Mouse (Mus musculus) lung, postnatal 0 days (tissue): ENCODE measurements around the gene Dock10. TPM values are rescaled to one million over a fixed set of nuclear protein-coding genes. Genes with fewer than 3 reads are reported as not detected.

ENCODE experiments used
- ATAC-seq: fragments of 200-750 bp; cut with Nextera tagmentation; 2 replicates; pipeline ENCODE4 v1.8.0; 2017; ENCODE audit warnings: moderate library complexity
- DNase-seq: peaks from one replicate; pipeline ENCODE4 v3.0.0-alpha.2; 2016; ENCODE audit warnings: low spot score
- H3K27ac ChIP-seq: fragments of 300-500 bp; sonication (generic); 2 replicates; pipeline ENCODE4 v1.5.1; 2014; ENCODE audit warnings: antibody characterized with exemption, mild to moderate bottlenecking, low read length, mixed read lengths
- H3K27me3 ChIP-seq: fragments of 300-500 bp; sonication (generic); replicated peaks from 2 replicates; pipeline ENCODE4 v1.6.1; 2014; ENCODE audit warnings: low read length, mixed read lengths; ENCODE audit not compliant: insufficient read depth
- H3K36me3 ChIP-seq: fragments of 300-500 bp; sonication (generic); 2 replicates; pipeline ENCODE4 v1.6.1; 2014; ENCODE audit warnings: low read length, mixed read lengths; ENCODE audit not compliant: insufficient read depth
- H3K4me1 ChIP-seq: fragments of 300-500 bp; sonication (generic); 2 replicates; pipeline ENCODE4 v1.6.1; 2014; ENCODE audit warnings: antibody characterized with exemption, low read depth, low read length, mixed read lengths; ENCODE audit not compliant: insufficient read depth
- H3K4me2 ChIP-seq: fragments of 300-500 bp; sonication (generic); replicated peaks from 2 replicates; pipeline ENCODE4 v1.6.1; 2014; ENCODE audit warnings: low read depth, mild to moderate bottlenecking, low read length, moderate library complexity, mixed read lengths
- H3K4me3 ChIP-seq: fragments of 300-500 bp; sonication (generic); 2 replicates; pipeline ENCODE4 v1.5.1; 2014; ENCODE audit warnings: low read depth, low read length
- H3K9ac ChIP-seq: fragments of 300-500 bp; sonication (generic); replicated peaks from 2 replicates; pipeline ENCODE4 v1.6.1; 2014; ENCODE audit warnings: low read depth, mild to moderate bottlenecking
- H3K9me3 ChIP-seq: fragments of 300-500 bp; sonication (generic); 2 replicates; pipeline ENCODE4 v1.6.1; 2016; ENCODE audit warnings: low read length, mixed read lengths
- CTCF ChIP-seq: IDR thresholded peaks from 2 replicates; pipeline ENCODE4 v1.5.1; 2016; ENCODE audit warnings: antibody characterized with exemption, mild to moderate bottlenecking
- EP300 ChIP-seq: IDR thresholded peaks from 2 replicates; pipeline ENCODE4 v1.6.1; 2016; ENCODE audit warnings: antibody characterized with exemption, mild to moderate bottlenecking, control low read depth
- WGBS: fragments of 180-500 bp; shearing (Covaris S2); extraction: QIAGEN DNeasy Blood & Tissue Kit; methylation state at CpG from one replicate; pipeline ENCODE4 v1.1.7; 2014; 5-methylcytosine and 5-hydroxymethylcytosine counted together
- polyA plus RNA-seq: library from polyadenylated mRNA; unstranded; fragments of >200 nt; fragmentation: Nextera tagmentation; extraction: Ambion mirVana; gene quantifications from 2 replicates; pipeline ENCODE4 v1.2.1, GENCODE M21; 2015

Gene Dock10
- 6.0 and 6.8 TPM in 2 replicates for polyA plus RNA-seq

- H3K4me2 ChIP-seq: peak within 1 kb of the TSS; percentile 69
- no peaks in the 10 kb centered on the region for H3K9me3 ChIP-seq
- H3K36me3 ChIP-seq: no peaks in the 10 kb centered on the region
- ATAC-seq (peak; percentile 56), DNase-seq (peak; percentile 29)
- H3K4me3 ChIP-seq: peak within 1 kb of the TSS; percentile 47
- H3K27ac ChIP-seq: no peak within 1 kb of the TSS
- no peaks in the 10 kb centered on the region for H3K4me1 ChIP-seq
- WGBS: 3% methylated on average over 68 of the region's 82 CpGs
- H3K27me3 ChIP-seq: peaks cover 10% of the 10 kb centered on the region; the same call in 1 of the 2 replicates
- H3K9ac ChIP-seq: no peak within 1 kb of the TSS
- TF ChIP-seq EP300 (no peak), CTCF (no peak)
Observed at GRCm38 (mm10) chr1:80757977-80758797, at the start of gene Dock10. Gene Dock10, minus strand, starts transcription at chr1:80758527.

GRCm38 (mm10) chr1:80806835-80807398 is 48.6 kb upstream of the Dock10 start:
- Histone ChIP-seq H3K27ac (no peak overlapping the region), H3K4me3 (no peak overlapping the region), H3K27me3 (no peaks in the 10 kb centered on the region), H3K9me3 (no peaks in the 10 kb centered on the region), H3K4me1 (no peaks in the 10 kb centered on the region), H3K36me3 (no peaks in the 10 kb centered on the region), H3K9ac (no peak overlapping the region), H3K4me2 (no peak overlapping the region)
- DNase-seq (no peak), ATAC-seq (no peak)
- WGBS: 50% methylated on average over 3 of the region's 3 CpGs
- TF ChIP-seq CTCF (no peak), EP300 (no peak)

- Histone ChIP-seq H3K27me3 (no peaks in the 10 kb centered on the region), H3K4me3 (no peak overlapping the region), H3K9me3 (no peaks in the 10 kb centered on the region), H3K9ac (no peak overlapping the region), H3K4me2 (no peak overlapping the region), H3K27ac (no peak overlapping the region), H3K36me3 (no peaks in the 10 kb centered on the region), H3K4me1 (no peaks in the 10 kb centered on the region)
- DNase-seq: peak; percentile 27
- ATAC-seq: 0 out of 2 replicates have a peak, but pooled peaks have one; percentile 17
- TF ChIP-seq EP300 (no peak), CTCF (no peak)
- 51% methylated on average over 3 of the region's 3 CpGs for WGBS
Observed at GRCm38 (mm10) chr1:80802023-80802422, 43.7 kb upstream of the Dock10 start.

- TF ChIP-seq CTCF (no peak), EP300 (no peak)
- Histone ChIP-seq H3K27ac (no peak overlapping the region), H3K9me3 (no peaks in the 10 kb centered on the region), H3K9ac (no peak overlapping the region), H3K4me3 (no peak overlapping the region), H3K4me1 (no peaks in the 10 kb centered on the region), H3K4me2 (no peak overlapping the region), H3K36me3 (no peaks in the 10 kb centered on the region), H3K27me3 (no peaks in the 10 kb centered on the region)
- peak; percentile 15 for DNase-seq
- 78% methylated on average over 2 of the region's 2 CpGs for WGBS
- ATAC-seq: no peak
Observed at GRCm38 (mm10) chr1:80785066-80785779, 26.9 kb upstream of the Dock10 start.

GRCm38 (mm10) chr1:80784155-80784554 is 25.8 kb upstream of the Dock10 start:
- no peaks in the 10 kb centered on the region for H3K27me3 ChIP-seq

GRCm38 (mm10) chr1:80765504-80765903 is 7.2 kb upstream of the Dock10 start:
- H3K4me3 ChIP-seq: no peak overlapping the region
- ATAC-seq (no peak), DNase-seq (no peak)
- TF ChIP-seq EP300 (no peak), CTCF (no peak)
- no peaks in the 10 kb centered on the region for H3K27me3 ChIP-seq
- no peaks in the 10 kb centered on the region for H3K36me3 ChIP-seq
- no peak overlapping the region for H3K4me2 ChIP-seq
- WGBS: 65% methylated on average over 2 of the region's 2 CpGs
- no peaks in the 10 kb centered on the region for H3K4me1 ChIP-seq
- H3K9me3 ChIP-seq: no peaks in the 10 kb centered on the region
- H3K9ac ChIP-seq: no peak overlapping the region
- H3K27ac ChIP-seq: no peak overlapping the region

More at GRCm38 (mm10) chr1:80784155-80784554, 25.8 kb upstream of the Dock10 start:
- H3K36me3 ChIP-seq: no peaks in the 10 kb centered on the region
- DNase-seq (no peak), ATAC-seq (no peak)
- WGBS: 52% methylated on average over 3 of the region's 3 CpGs
- no peaks in the 10 kb centered on the region for H3K4me1 ChIP-seq
- no peak overlapping the region for H3K4me2 ChIP-seq
- H3K9ac ChIP-seq: no peak overlapping the region
- no peak overlapping the region for H3K27ac ChIP-seq
- TF ChIP-seq CTCF (no peak), EP300 (no peak)
- H3K9me3 ChIP-seq: no peaks in the 10 kb centered on the region
- no peak overlapping the region for H3K4me3 ChIP-seq
